Mouse (Mus musculus) forebrain, postnatal 0 days (tissue): ENCODE measurements around the gene Npcd. TPM values are rescaled to one million over a fixed set of nuclear protein-coding genes. Genes with fewer than 3 reads are reported as not detected.

ENCODE experiments used
- ATAC-seq: fragments of 200-750 bp; cut with Nextera tagmentation; 2 replicates; pipeline ENCODE4 v1.8.0; 2017; ENCODE audit warnings: mild to moderate bottlenecking, moderate library complexity
- DNase-seq: peaks from one replicate; pipeline ENCODE4 v3.0.0-alpha.2; 2015
- H3K27ac ChIP-seq: fragments of 300-500 bp; sonication (generic); 2 replicates; pipeline ENCODE4 v1.5.1; 2014; ENCODE audit warnings: low read depth, mild to moderate bottlenecking, antibody characterized with exemption, low read length, moderate library complexity, mixed read lengths
- H3K27me3 ChIP-seq: fragments of 300-500 bp; sonication (generic); 2 replicates; pipeline ENCODE4 v1.6.1; 2014; ENCODE audit warnings: mild to moderate bottlenecking, low read length, mixed read lengths; ENCODE audit not compliant: insufficient read depth
- H3K36me3 ChIP-seq: fragments of 300-500 bp; sonication (generic); 2 replicates; pipeline ENCODE4 v1.6.1; 2014; ENCODE audit warnings: mild to moderate bottlenecking, moderate library complexity; ENCODE audit not compliant: insufficient read depth
- H3K4me1 ChIP-seq: fragments of 300-500 bp; sonication (generic); 2 replicates; pipeline ENCODE4 v1.6.1; 2014; ENCODE audit warnings: antibody characterized with exemption; ENCODE audit not compliant: insufficient read depth
- H3K4me2 ChIP-seq: fragments of 300-500 bp; sonication (generic); 2 replicates; pipeline ENCODE4 v1.6.1; 2014; ENCODE audit warnings: low read depth, mild to moderate bottlenecking, moderate library complexity
- H3K4me3 ChIP-seq: fragments of 300-500 bp; sonication (generic); 2 replicates; pipeline ENCODE4 v1.5.1; 2014; ENCODE audit warnings: low read depth, low read length, mixed read lengths
- H3K9ac ChIP-seq: fragments of 300-500 bp; sonication (generic); 2 replicates; pipeline ENCODE4 v1.6.1; 2014; ENCODE audit warnings: mild to moderate bottlenecking
- H3K9me3 ChIP-seq: fragments of 300-500 bp; sonication (generic); 2 replicates; pipeline ENCODE4 v1.6.1; 2016; ENCODE audit warnings: low read length
- CTCF ChIP-seq: sonication (generic); IDR thresholded peaks from 2 replicates; pipeline ENCODE4 v1.5.1; 2016; ENCODE audit warnings: antibody characterized with exemption, control low read depth, low read depth
- WGBS: fragments of 180-500 bp; shearing (Covaris S2); extraction: QIAGEN DNeasy Blood & Tissue Kit; methylation state at CpG from one replicate; pipeline ENCODE4 v1.1.7; 2014; 5-methylcytosine and 5-hydroxymethylcytosine counted together
- polyA plus RNA-seq: library from polyadenylated mRNA; unstranded; fragments of >200 nt; fragmentation: Nextera tagmentation; extraction: Ambion mirVana; gene quantifications from 2 replicates; pipeline ENCODE4 v1.2.1, GENCODE M21; 2015
- total RNA-seq: library from RNA; depleted of rRNA; stranded (reverse); fragments of >200 nt; gene quantifications from 2 replicates; pipeline ENCODE4 v1.2.3, GENCODE M21; 2014

The Npcd gene
- total and polyA plus RNA-seq, 2 experiments from 2014 or later = 4.0 to 18.6 TPM

GRCm38 (mm10) chr15:79875261-79875995, 41.4 kb upstream of the Npcd start:
- Histone ChIP-seq H3K4me3 (no peak overlapping the region), H3K27me3 (no peaks in the 10 kb centered on the region), H3K4me2 (no peak overlapping the region), H3K9ac (no peak overlapping the region), H3K4me1 (0 out of 2 replicates have a peak, but pooled peaks cover 2% of the 10 kb centered on the region), H3K9me3 (no peaks in the 10 kb centered on the region), H3K36me3 (no peaks in the 10 kb centered on the region), H3K27ac (no peak overlapping the region)
- WGBS = 77% methylated on average over 18 of the region's 18 CpGs
- ATAC-seq (no peak), DNase-seq (no peak)
- no peak for TF ChIP-seq CTCF

GRCm38 (mm10) chr15:79873995-79874394, 40.0 kb upstream of the Npcd start:
- no peak for DNase-seq
- ATAC-seq = no peak
- no peaks in the 10 kb centered on the region for H3K4me1 ChIP-seq
- H3K36me3 ChIP-seq = no peaks in the 10 kb centered on the region
- 68% methylated on average over 2 of the region's 2 CpGs for WGBS
- no peaks in the 10 kb centered on the region for H3K9me3 ChIP-seq
- no peak overlapping the region for H3K9ac ChIP-seq
- no peak overlapping the region for H3K4me2 ChIP-seq
- TF ChIP-seq CTCF = no peak
- H3K4me3 ChIP-seq = no peak overlapping the region
- no peak overlapping the region for H3K27ac ChIP-seq
- H3K27me3 ChIP-seq = no peaks in the 10 kb centered on the region

- Histone ChIP-seq H3K4me3 (no peak overlapping the region), H3K27ac (no peak overlapping the region), H3K36me3 (no peaks in the 10 kb centered on the region), H3K4me2 (no peak overlapping the region), H3K9me3 (no peaks in the 10 kb centered on the region), H3K9ac (no peak overlapping the region), H3K4me1 (no peaks in the 10 kb centered on the region), H3K27me3 (no peaks in the 10 kb centered on the region)
- no peak for TF ChIP-seq CTCF
- WGBS = 92% methylated on average over 8 of the region's 8 CpGs
- ATAC-seq (no peak), DNase-seq (no peak)
Observed at GRCm38 (mm10) chr15:79873545-79873944, 39.5 kb upstream of the Npcd start.

- H3K36me3 ChIP-seq = no peaks in the 10 kb centered on the region
- 87% methylated on average over 3 of the region's 3 CpGs for WGBS
- DNase-seq (no peak), ATAC-seq (no peak)
- no peak overlapping the region for H3K9ac ChIP-seq
- H3K4me3 ChIP-seq = no peak overlapping the region
- H3K4me2 ChIP-seq = no peak overlapping the region
- H3K4me1 ChIP-seq = no peaks in the 10 kb centered on the region
- no peaks in the 10 kb centered on the region for H3K27me3 ChIP-seq
- H3K9me3 ChIP-seq = no peaks in the 10 kb centered on the region
- no peak overlapping the region for H3K27ac ChIP-seq
- peak; percentile 23; the same call in 1 of the 2 replicates for TF ChIP-seq CTCF
Observed at GRCm38 (mm10) chr15:79867260-79868002, 33.4 kb upstream of the Npcd start.

GRCm38 (mm10) chr15:79859821-79860220, 25.8 kb upstream of the Npcd start:
- ATAC-seq = no peak
- Histone ChIP-seq H3K9me3 (no peaks in the 10 kb centered on the region), H3K36me3 (no peaks in the 10 kb centered on the region), H3K9ac (no peak overlapping the region), H3K27me3 (no peaks in the 10 kb centered on the region), H3K4me2 (no peak overlapping the region), H3K4me3 (no peak overlapping the region), H3K27ac (no peak overlapping the region), H3K4me1 (no peaks in the 10 kb centered on the region)
- TF ChIP-seq CTCF = no peak
- 91% methylated on average over 9 of the region's 9 CpGs for WGBS
- DNase-seq = no peak

GRCm38 (mm10) chr15:79858979-79859378, 24.9 kb upstream of the Npcd start:
- H3K27ac ChIP-seq = no peak overlapping the region
- H3K4me2 ChIP-seq = no peak overlapping the region
- H3K36me3 ChIP-seq = no peaks in the 10 kb centered on the region
- no peak for TF ChIP-seq CTCF
- H3K9me3 ChIP-seq = no peaks in the 10 kb centered on the region
- H3K4me3 ChIP-seq = no peak overlapping the region
- H3K9ac ChIP-seq = no peak overlapping the region
- H3K27me3 ChIP-seq = no peaks in the 10 kb centered on the region
- no peak for ATAC-seq
- no peak for DNase-seq
- no peaks in the 10 kb centered on the region for H3K4me1 ChIP-seq
- 83% methylated on average over 5 of the region's 5 CpGs for WGBS

- Histone ChIP-seq H3K36me3 (no peaks in the 10 kb centered on the region), H3K9me3 (no peaks in the 10 kb centered on the region), H3K27ac (no peak overlapping the region), H3K4me3 (no peak overlapping the region), H3K9ac (no peak overlapping the region), H3K4me2 (no peak overlapping the region), H3K4me1 (no peaks in the 10 kb centered on the region), H3K27me3 (no peaks in the 10 kb centered on the region)
- TF ChIP-seq CTCF = no peak
- 93% methylated on average over 2 of the region's 2 CpGs for WGBS
- DNase-seq (no peak), ATAC-seq (no peak)
Observed at GRCm38 (mm10) chr15:79850143-79850542, 16.1 kb upstream of the Npcd start.
